7 mouse cellular contexts compared by ENCODE assay signal in genomic region chr2:38712076-38712768, GRCm38 (mm10). TPM values are rescaled to one million over a fixed set of nuclear protein-coding genes. Genes with fewer than 3 reads are reported as not detected.
DNase-seq lines count a peak whose midpoint lies in the region; ATAC-seq lines count a peak whose summit lies in the region.

No protein-coding gene starts in this region.

- no peak overlapping the region for H3K9ac ChIP-seq in lung, embryonic 15.5 days
- no peak overlapping the region for H3K9ac ChIP-seq in forebrain, embryonic 15.5 days (replicated peaks)
- no peak overlapping the region for H3K9ac ChIP-seq in limb, embryonic 15.5 days
- no peak overlapping the region for H3K9ac ChIP-seq in stomach, embryonic 15.5 days

- H3K36me3 ChIP-seq in lung, embryonic 15.5 days: no peaks in the 10 kb centered on the region
- no peaks in the 10 kb centered on the region for H3K36me3 ChIP-seq in forebrain, embryonic 15.5 days
- no peaks in the 10 kb centered on the region for H3K36me3 ChIP-seq in limb, embryonic 15.5 days
- no peaks in the 10 kb centered on the region for H3K36me3 ChIP-seq in stomach, embryonic 15.5 days

- peak overlapping the region; percentile 35 for H3K4me3 ChIP-seq in lung, embryonic 15.5 days
- H3K4me3 ChIP-seq in forebrain, embryonic 15.5 days: peak overlapping the region; percentile 28
- H3K4me3 ChIP-seq in limb, embryonic 15.5 days: peak overlapping the region; percentile 39
- peak overlapping the region; percentile 32 for H3K4me3 ChIP-seq in stomach, embryonic 15.5 days (replicated peaks)

- H3K4me2 ChIP-seq in lung, embryonic 15.5 days: peak overlapping the region; percentile 56
- H3K4me2 ChIP-seq in forebrain, embryonic 15.5 days (replicated peaks): peak overlapping the region; percentile 42
- peak overlapping the region; percentile 72 for H3K4me2 ChIP-seq in limb, embryonic 15.5 days
- H3K4me2 ChIP-seq in stomach, embryonic 15.5 days: peak overlapping the region; percentile 63

- ATAC-seq in lung, embryonic 15.5 days (ENCODE audit: borderline replicate concordance, extremely low read depth, low FRiP score, low TSS enrichment): no peak
- 0 out of 2 replicates have a peak, but pooled peaks have one; percentile 24 for ATAC-seq in forebrain, embryonic 15.5 days (replicated peaks)
- ATAC-seq in limb, embryonic 15.5 days (ENCODE audit: insufficient number of reproducible peaks, low FRiP score, low TSS enrichment, low read depth): no peak
- ATAC-seq in stomach, embryonic 15.5 days (ENCODE audit: insufficient read depth, low FRiP score, low read depth): no peak

- H3K27ac ChIP-seq in lung, embryonic 15.5 days: no peak overlapping the region
- no peak overlapping the region for H3K27ac ChIP-seq in forebrain, embryonic 15.5 days (replicated peaks)
- H3K27ac ChIP-seq in limb, embryonic 15.5 days: no peak overlapping the region
- no peak overlapping the region for H3K27ac ChIP-seq in stomach, embryonic 15.5 days

- H3K4me1 ChIP-seq in lung, embryonic 15.5 days: peaks cover 19% of the 10 kb centered on the region
- peaks cover 21% of the 10 kb centered on the region for H3K4me1 ChIP-seq in forebrain, embryonic 15.5 days
- H3K4me1 ChIP-seq in limb, embryonic 15.5 days: peaks cover 23% of the 10 kb centered on the region
- peaks cover 24% of the 10 kb centered on the region for H3K4me1 ChIP-seq in stomach, embryonic 15.5 days

- peaks cover 76% of the 10 kb centered on the region for H3K27me3 ChIP-seq in lung, embryonic 15.5 days
- H3K27me3 ChIP-seq in forebrain, embryonic 15.5 days: peaks cover 60% of the 10 kb centered on the region
- H3K27me3 ChIP-seq in limb, embryonic 15.5 days: peaks cover 75% of the 10 kb centered on the region
- H3K27me3 ChIP-seq in stomach, embryonic 15.5 days (replicated peaks): peaks cover 73% of the 10 kb centered on the region

- no peaks in the 10 kb centered on the region for H3K9me3 ChIP-seq in lung, embryonic 15.5 days
- H3K9me3 ChIP-seq in forebrain, embryonic 15.5 days: no peaks in the 10 kb centered on the region
- H3K9me3 ChIP-seq in limb, embryonic 15.5 days: no peaks in the 10 kb centered on the region
- no peaks in the 10 kb centered on the region for H3K9me3 ChIP-seq in stomach, embryonic 15.5 days

- DNase-seq in lung, postnatal 14 days: no peak
- DNase-seq in cerebellum, postnatal 25 days: no peak
- DNase-seq in adrenal gland, postnatal 25 days: no peak

- 6% methylated on average over 56 of the region's 58 CpGs for WGBS in lung, embryonic 15.5 days
- 4% methylated on average over 57 of the region's 58 CpGs for WGBS in forebrain, embryonic 15.5 days
- 8% methylated on average over 38 of the region's 58 CpGs for WGBS in limb, embryonic 15.5 days
- 7% methylated on average over 58 of the region's 58 CpGs for WGBS in stomach, embryonic 15.5 days

RNA-seq across cellular contexts. Expression of gene Nr5a1, which starts 2.1 kb away (rescaled TPM):
- polyA plus RNA-seq in lung, embryonic 15.5 days (2015; fragmentation: Nextera tagmentation; extraction: Ambion mirVana): 0.16 and 0.33 TPM in 2 replicates
- 0.32 and 2.3 TPM in 2 replicates for polyA plus RNA-seq in forebrain, embryonic 15.5 days (2015; fragmentation: Nextera tagmentation; extraction: Ambion mirVana)
- polyA plus RNA-seq in limb, embryonic 15.5 days (2015; fragmentation: Nextera tagmentation; extraction: Ambion mirVana): 0.05 and 0.14 TPM in 2 replicates
- polyA plus RNA-seq in stomach, embryonic 15.5 days (2015; fragmentation: Nextera tagmentation; extraction: Ambion mirVana): 1.1 and 1.2 TPM in 2 replicates
- total RNA-seq in adrenal gland, postnatal 25 days (2021): 642 and 788 TPM in 2 replicates
